Comparison of ENCODE assay signal across 9 mouse cellular contexts in the genomic region with DNA sequence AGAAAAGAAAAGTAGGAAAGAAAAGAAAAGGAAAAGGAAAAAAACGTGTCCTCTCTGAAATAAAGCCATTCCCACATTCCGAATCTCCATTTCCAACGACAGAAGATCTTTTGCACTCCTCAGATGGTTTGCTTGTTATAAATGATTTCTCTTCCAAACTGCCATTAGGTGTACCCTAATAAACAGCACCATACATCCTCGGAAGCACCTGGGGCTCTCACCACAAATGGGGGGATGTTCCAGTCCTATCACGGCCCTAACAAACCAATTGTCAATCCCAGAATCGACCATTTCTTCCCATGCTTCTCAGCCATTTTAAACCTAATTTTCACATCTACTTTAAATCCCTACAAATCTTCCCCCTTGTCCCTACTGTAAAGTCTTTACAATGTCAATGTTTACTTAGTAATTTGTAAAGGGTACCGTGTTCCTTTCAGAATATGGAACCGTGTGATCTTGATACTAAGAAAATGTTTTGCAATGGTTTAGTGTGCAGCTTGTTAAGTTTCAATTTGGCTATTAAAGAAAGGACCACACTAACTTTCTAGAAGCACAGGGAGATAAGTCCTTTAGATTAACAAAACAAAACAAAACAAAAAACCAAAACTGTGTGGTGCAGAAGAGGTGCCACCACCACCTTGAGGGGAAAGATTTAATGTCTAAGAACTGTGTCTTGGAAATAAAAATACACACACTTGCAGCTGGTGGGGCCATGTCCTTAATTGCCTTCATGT.
DNase-seq lines count a peak whose midpoint lies in the region; ATAC-seq and TF ChIP-seq lines count a peak whose summit lies in the region.
"Had no signal": no experiment of that assay in that cellular context is flagged by ENCODE, and none has a peak within 500 bp of the region (broad histone marks: within the 10 kb centered on the region; RNA-seq: fewer than 3 reads in every experiment).

No protein-coding gene starts in this region.

- peaks cover 2% of the 10 kb centered on the region; the same call in 1 of the 2 replicates for H3K79me2 ChIP-seq in CH12.LX (replicated peaks; ENCODE audit: control insufficient read depth, extremely low read depth, insufficient read depth, poor library complexity, severe bottlenecking)

- H3K36me3 ChIP-seq in heart, embryonic 10.5 days: no peaks in the 10 kb centered on the region
- peaks cover 0 to 3% of the 10 kb centered on the region in 2 experiments for H3K36me3 ChIP-seq in CH12.LX (replicated peaks in 1 of 2; ENCODE audit: control insufficient read depth in 1 of 2, insufficient read depth in 1 of 2, low read length in 1 of 2)
- no peaks in the 10 kb centered on the region for H3K36me3 ChIP-seq in heart, embryonic 16.5 days (ENCODE audit: control insufficient read depth, insufficient read depth)
- no peaks in the 10 kb centered on the region for H3K36me3 ChIP-seq in midbrain, embryonic 10.5 days
- H3K36me3 ChIP-seq: G1E had no signal

- no peak; the same call in none of the 2 replicates for TF ChIP-seq RAD21 in CH12.LX (IDR thresholded peaks at IDR 0.05; ENCODE audit: low read depth, low read length)

- H3K27ac ChIP-seq in heart, embryonic 10.5 days: peak overlapping the region; percentile 93
- H3K27ac ChIP-seq in CH12.LX (ENCODE audit: insufficient read depth, low read depth): peak overlapping the region; percentile 66
- peak overlapping the region; percentile 86 for H3K27ac ChIP-seq in heart, embryonic 16.5 days (ENCODE audit: low read length)
- H3K27ac ChIP-seq in midbrain, embryonic 10.5 days (replicated peaks): peak overlapping the region; percentile 89

- peak overlapping the region; percentile 93 for H3K4me2 ChIP-seq in CH12.LX (ENCODE audit: insufficient read depth, low read depth, poor library complexity, severe bottlenecking)
- peak overlapping the region; percentile 81 for H3K4me2 ChIP-seq in heart, embryonic 16.5 days (ENCODE audit: low read depth, low read length)

- TF ChIP-seq CTCF in CH12.LX (conservative IDR thresholded peaks at IDR 0.05 in 1 of 2, IDR thresholded peaks at IDR 0.05 in 1 of 2; ENCODE audit: low read depth in 2 of 2, low read length in 2 of 2): no peak

- TF ChIP-seq POLR2A in CH12.LX (IDR thresholded peaks at IDR 0.05; ENCODE audit: low read depth, low read length): 0 out of 2 replicates have a peak, but pooled peaks have one; percentile 8

- no peak for TF ChIP-seq EP300 in CH12.LX (IDR thresholded peaks at IDR 0.05; ENCODE audit: low read length)

- WGBS in heart, embryonic 10.5 days: 41% methylated on average over 8 of the region's 8 CpGs
- WGBS in heart, embryonic 16.5 days: 37% methylated on average over 8 of the region's 8 CpGs
- 41% methylated on average over 8 of the region's 8 CpGs for WGBS in midbrain, embryonic 10.5 days

- intact Hi-C loops in heart, postnatal 25 days (cut with DNase I): no loop called here

- H3K9me3 ChIP-seq in heart, embryonic 10.5 days: no peaks in the 10 kb centered on the region
- H3K9me3 ChIP-seq in CH12.LX (replicated peaks; ENCODE audit: low read length): no peaks in the 10 kb centered on the region
- no peaks in the 10 kb centered on the region for H3K9me3 ChIP-seq in heart, embryonic 16.5 days (replicated peaks; ENCODE audit: control insufficient read depth, low read length)
- no peaks in the 10 kb centered on the region for H3K9me3 ChIP-seq in midbrain, embryonic 10.5 days (replicated peaks)

- DNase-seq in heart, embryonic 10.5 days (ENCODE audit: low spot score): no peak
- DNase-seq in heart, postnatal 25 days (ENCODE audit: low spot score): no peak
- no peak for DNase-seq in CH12.LX (ENCODE audit: extremely low read depth)
- DNase-seq in midbrain, embryonic 10.5 days (ENCODE audit: low spot score): no peak
- no peak for DNase-seq in layer of hippocampus, adult 11-12 months (ENCODE audit: low spot score)
- DNase-seq in kidney, postnatal 25 days: no peak
- DNase-seq in spleen, postnatal 14 days (ENCODE audit: low spot score in 2 of 2): no peak

- H3K27me3 ChIP-seq in heart, embryonic 10.5 days (ENCODE audit: insufficient read depth, poor library complexity, severe bottlenecking): no peaks in the 10 kb centered on the region
- H3K27me3 ChIP-seq in CH12.LX (replicated peaks): no peaks in the 10 kb centered on the region
- H3K27me3 ChIP-seq in heart, embryonic 16.5 days (ENCODE audit: control insufficient read depth, insufficient read depth, low read length): no peaks in the 10 kb centered on the region
- no peaks in the 10 kb centered on the region for H3K27me3 ChIP-seq in midbrain, embryonic 10.5 days (ENCODE audit: low read depth, poor library complexity, severe bottlenecking)

- dilution Hi-C loops in CH12.LX (cut with MboI; ENCODE audit: extremely low pct_ligation_motif_present, extremely low pct_unique_long_range_greater_than_20kb, low sequenced_read_pairs): no loop called here

- peak overlapping the region; percentile 99 for H3K9ac ChIP-seq in CH12.LX (ENCODE audit: insufficient read depth, low read depth)
- peak overlapping the region; percentile 73 for H3K9ac ChIP-seq in heart, embryonic 16.5 days (ENCODE audit: low read length)

- no peak for ATAC-seq in heart, embryonic 16.5 days (replicated peaks; ENCODE audit: extremely low read depth, insufficient read depth, low FRiP score)

- in situ Hi-C loops in CH12.LX (cut with MboI; ENCODE audit: low pct_ligation_motif_present, low pct_unique_long_range_greater_than_20kb, low sequenced_read_pairs): loop anchor here (5.0 kb wide), 1 partner anchor 41 kb away; no protein-coding TSS in a partner anchor

- H3K4me3 ChIP-seq in heart, embryonic 10.5 days: peak overlapping the region; percentile 57; the same call in 1 of the 2 replicates
- peak overlapping the region in 2 of 3 experiments; percentile 7 to 38 for H3K4me3 ChIP-seq in CH12.LX (replicated peaks in 1 of 3; ENCODE audit: low read depth in 2 of 3, low read length in 2 of 3, poor library complexity in 1 of 3)
- H3K4me3 ChIP-seq in heart, embryonic 16.5 days (ENCODE audit: low read length): peak overlapping the region; percentile 33
- peak overlapping the region; percentile 50; the same call in 1 of the 2 replicates for H3K4me3 ChIP-seq in midbrain, embryonic 10.5 days

- H3K4me1 ChIP-seq in heart, embryonic 10.5 days: peaks cover 11% of the 10 kb centered on the region
- peaks cover 2 to 25% of the 10 kb centered on the region in 2 experiments; a peak in 3 of 4 replicates for H3K4me1 ChIP-seq in CH12.LX (ENCODE audit: control insufficient read depth in 1 of 2, insufficient read depth in 2 of 2)
- peaks cover 8% of the 10 kb centered on the region for H3K4me1 ChIP-seq in heart, embryonic 16.5 days (ENCODE audit: control insufficient read depth, insufficient read depth, low read length)
- H3K4me1 ChIP-seq in midbrain, embryonic 10.5 days: peaks cover 34% of the 10 kb centered on the region

TF ChIP-seq in CH12.LX, 34 proteins besides CTCF, POLR2A, EP300 and RAD21:
- TF ChIP-seq GABPA (IDR thresholded peaks at IDR 0.05; ENCODE audit: insufficient replicate concordance, low read depth, low read length): no peak
- TF ChIP-seq TBP (conservative IDR thresholded peaks at IDR 0.05; ENCODE audit: low read depth, low read length): 0 out of 2 replicates have a peak, but pooled peaks have one; percentile 58
- TF ChIP-seq CHD2 (IDR thresholded peaks at IDR 0.05; ENCODE audit: low read length): 0 out of 2 replicates have a peak, but pooled peaks have one; percentile 9
- no peak for TF ChIP-seq SMC3 (IDR thresholded peaks at IDR 0.05; ENCODE audit: low read depth, low read length)
- TF ChIP-seq ZMIZ1 (IDR thresholded peaks at IDR 0.05; ENCODE audit: low read depth, low read length): peak; percentile 33; the same call in 1 of the 2 replicates
- TF ChIP-seq HCFC1 (IDR thresholded peaks at IDR 0.05; ENCODE audit: low read depth, low read length): 0 out of 2 replicates have a peak, but pooled peaks have one; percentile 24
- TF ChIP-seq NELFE (IDR thresholded peaks at IDR 0.05; ENCODE audit: low read depth, low read length): 0 out of 2 replicates have a peak, but pooled peaks have one; percentile 23
- TF ChIP-seq CHD1 (IDR thresholded peaks at IDR 0.05; ENCODE audit: low read depth, low read length): peak; percentile 81; the same call in 1 of the 2 replicates
